Mouse (Mus musculus) adrenal gland, postnatal 4 days (tissue): ENCODE measurements around the gene March6. TPM values are rescaled to one million over a fixed set of nuclear protein-coding genes. Genes with fewer than 3 reads are reported as not detected.
A peak's percentile ranks its signal among the peaks of the same experiment; 100 is the strongest.

ENCODE experiments used
- DNase-seq, 2 experiments: peaks; one replicate each; pipeline ENCODE4 v3.0.0; 2021 to 2022; ENCODE audit warnings: low spot score in 2 of 2, mixed read lengths in 2 of 2
- total RNA-seq, 2 experiments: library from RNA; stranded (reverse); gene quantifications; 2 replicates each; pipeline ENCODE4 v1.2.3; 2021

The March6 gene
- total RNA-seq, 2 experiments from 2014 or later = 114 to 120 TPM

DNA sequence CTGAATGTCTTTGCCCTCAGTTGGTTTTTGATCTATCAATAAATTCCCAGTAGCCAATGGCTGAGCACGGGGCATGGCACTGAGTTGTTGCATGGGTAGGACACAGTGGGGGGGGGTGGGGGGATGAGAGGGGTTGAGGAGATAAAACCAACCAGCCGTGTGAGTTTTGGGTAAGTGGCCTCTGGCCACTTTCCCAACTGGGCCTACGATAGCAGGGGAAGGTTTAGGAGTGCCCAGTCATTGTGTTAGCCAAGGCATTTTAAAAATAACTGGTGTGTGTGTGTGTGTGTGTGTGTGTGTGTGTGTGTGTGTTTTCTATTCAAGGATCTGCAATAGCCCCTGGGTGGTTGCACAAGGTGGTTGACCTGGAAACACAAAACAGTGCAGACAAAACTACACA, 12.4 kb upstream of the March6 start:
- no peak for DNase-seq

DNA sequence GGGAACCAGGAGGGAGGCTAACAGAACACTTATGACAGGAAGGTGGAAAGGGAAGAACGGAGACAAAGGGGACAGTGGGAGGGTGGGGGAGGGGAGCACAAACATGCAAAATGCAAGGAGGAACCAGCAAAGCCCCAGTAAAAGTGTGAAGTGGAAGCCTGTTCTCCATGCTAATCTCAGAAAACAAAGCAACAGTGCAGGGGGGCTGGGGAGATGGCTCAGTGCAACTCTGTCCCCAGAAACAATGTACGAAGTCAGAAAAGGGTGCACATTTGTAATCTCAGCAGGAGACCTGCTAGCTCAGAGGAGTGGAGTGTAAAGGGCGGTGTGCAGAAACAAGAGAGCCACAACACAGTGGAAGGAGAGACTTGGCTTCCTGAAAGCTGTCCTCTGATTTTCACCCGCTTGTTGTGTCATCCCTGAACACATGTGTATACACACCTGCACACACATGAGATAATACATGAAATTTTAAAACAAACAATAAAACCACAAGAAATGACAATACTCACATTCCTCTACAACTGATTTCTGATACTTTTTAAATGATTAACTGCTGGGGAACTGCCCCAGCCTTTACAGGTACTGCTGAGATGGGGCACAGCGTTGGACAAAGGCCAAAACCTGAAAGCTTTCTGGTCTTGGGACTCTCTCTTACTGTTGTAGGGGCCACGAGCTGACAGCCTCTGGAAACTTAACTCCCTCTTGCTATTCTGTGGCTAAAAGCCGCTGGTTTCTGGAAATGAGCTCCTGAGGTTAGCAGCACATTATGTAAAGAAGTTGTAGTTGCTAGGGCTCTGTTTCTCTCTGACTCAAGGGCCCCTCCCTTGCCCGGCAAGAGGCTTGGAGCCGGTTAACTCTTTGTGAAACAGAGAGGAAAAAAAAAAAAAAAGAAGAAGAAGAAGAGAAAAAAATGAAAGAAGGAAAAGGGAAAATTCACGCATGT, 11.4 kb upstream of the March6 start:
- no peak for DNase-seq

DNA sequence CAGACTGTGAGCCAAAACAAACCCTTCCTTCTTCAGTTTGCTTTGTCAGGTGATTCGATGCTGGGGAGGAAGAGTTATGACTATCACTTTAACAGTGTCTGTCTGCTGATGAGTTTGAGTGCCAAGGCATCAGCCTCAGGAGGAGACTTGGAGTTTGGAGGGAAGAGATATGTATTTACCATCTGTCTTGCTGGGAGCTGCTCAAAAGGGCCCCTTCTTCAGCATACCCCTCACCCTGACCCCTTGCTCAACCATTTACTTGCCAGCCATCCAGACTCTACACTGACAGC, 9.6 kb upstream of the March6 start:
- no peak for DNase-seq

DNA sequence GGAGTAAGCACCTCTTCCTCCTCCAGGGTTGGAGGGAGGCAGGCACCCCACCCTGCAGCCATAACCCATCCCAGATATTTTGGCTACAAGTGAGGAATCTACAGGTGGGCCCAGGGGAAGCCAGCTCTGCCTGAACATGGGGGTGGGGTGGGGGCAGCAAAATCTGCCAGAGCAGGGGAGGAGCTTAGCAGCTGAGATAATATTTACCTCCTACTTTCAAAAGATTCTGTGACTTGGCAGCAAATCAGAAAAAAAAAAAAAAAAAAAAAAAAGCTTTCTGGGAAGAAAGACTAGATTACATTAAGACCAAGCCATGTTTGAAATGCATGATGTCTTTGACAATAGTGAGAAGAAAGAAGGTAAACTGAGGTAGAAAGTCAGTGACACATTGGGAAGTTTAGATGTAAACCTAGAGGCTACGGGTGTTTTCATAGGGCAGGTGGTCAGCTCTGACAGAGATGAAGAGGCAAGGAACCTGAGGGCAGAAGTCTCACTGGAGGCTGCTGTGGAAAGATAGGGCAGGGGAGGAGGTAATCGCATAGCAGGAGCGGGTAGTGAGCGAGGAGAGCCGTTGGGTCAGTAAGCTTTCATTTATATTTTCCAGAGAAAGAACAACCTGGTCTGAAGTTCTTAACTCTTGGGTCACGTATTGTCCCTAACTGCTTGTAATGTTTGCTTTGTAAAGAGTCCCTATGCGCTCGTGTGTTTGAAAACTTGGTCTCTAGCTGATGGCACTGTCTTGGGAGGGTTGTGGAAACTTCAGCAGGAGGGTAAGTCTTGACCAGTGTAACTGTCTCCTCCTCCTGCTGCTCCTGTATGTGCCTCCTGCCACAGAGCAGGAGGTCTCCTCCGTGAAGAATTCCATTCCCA, 9.0 kb upstream of the March6 start:
- DNase-seq = no peak

DNA sequence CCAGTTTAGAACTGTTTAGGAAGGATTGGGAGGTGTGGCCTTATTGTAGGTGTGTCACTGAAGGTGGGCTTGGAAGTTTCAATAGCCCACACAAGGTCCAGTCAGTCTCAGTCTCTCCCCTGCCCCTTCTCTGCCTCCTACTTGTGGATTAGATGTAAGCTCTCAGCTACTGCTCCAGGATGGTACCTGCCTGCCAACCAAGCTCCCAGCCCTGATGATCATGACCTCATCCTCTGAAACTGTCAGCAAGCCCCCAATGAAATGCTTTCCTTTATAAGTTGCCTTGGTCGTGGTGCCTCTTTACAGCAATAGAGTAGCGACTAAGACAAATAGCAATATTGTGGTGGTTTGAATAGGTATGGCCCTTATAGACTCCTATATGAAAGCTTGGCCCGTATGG, 7.5 kb upstream of the March6 start:
- DNase-seq = no peak

DNA sequence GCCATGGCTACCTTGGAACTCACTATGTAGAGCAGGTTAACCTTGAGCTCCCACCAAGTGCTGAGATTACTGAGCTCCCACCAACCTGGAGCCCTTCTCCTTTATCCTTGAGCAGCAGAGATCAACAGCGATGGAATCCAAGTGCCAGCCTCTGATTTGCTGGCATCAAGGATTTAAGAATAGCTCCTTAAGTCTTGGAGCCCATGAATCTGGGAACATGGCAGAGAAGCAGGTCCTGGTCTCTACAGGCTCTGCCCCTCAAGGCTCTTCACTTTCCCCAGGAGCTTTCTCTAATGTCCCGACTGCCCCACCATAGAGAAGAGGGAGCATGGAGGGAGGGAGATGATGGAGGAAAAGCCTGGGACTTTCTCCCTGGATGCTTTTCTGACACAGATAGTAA, 6.9 kb upstream of the March6 start:
- DNase-seq = no peak

DNA sequence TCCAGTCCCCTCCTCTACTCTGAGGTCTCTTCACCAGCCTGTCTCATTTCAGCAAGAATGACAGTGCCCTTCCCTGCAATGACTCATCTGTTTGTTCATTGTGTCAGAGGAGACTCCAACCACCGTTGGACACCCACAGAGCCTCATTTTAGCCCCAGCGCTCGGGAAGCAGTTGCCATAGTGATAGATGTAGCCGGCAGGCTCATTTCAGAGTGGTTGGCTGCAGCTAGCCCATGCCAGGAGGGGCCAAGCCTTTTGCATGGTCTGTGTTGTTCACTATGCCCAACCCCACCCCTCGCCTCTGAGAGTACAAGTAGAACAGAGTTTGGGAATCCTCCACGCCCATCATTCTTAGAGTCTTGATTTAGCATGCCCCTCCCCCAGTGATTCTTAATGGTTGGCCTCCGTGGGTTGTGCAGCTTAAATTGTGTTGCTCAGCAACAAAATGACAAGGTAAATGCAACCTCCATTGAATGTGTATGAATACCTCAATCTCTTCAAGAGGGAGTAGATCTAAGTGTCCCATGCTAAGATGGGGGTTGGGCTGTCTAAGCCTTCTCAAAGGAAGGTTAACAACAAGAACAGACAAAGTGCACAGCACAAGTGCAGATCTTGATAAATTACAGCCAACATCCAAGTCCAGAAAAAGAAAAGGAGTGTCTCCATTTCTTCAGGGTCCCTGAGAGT, 5.3 kb upstream of the March6 start:
- DNase-seq = no peak

DNA sequence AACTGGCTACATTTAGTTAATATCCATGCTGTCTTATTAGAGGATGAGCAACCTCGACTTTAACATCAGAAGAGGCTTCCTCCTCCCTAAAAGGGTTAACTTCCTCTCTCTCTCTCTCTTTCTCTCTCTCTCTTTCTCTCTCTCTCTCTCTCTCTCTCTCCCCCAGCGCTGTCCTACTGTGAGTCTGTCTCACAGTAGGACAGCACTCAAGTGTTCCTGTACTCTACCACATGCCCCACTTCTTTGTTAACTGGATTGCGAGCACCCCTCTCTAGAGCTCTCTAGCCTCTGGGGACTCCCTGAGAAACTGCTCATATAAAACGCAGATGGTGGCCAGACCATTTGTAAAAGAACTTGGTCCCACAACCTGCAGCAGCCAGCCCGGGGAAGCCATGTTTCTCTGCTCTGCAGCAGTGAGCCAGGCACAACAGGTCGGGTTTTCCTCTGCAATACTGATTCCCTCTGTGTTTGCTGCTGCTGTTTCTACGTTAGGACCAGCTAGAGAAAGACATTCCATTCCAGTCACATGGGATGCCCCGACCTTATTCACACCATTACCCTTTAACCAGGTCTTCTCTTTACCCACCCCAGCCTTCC, 4.5 kb upstream of the March6 start:
- no peak for DNase-seq

DNA sequence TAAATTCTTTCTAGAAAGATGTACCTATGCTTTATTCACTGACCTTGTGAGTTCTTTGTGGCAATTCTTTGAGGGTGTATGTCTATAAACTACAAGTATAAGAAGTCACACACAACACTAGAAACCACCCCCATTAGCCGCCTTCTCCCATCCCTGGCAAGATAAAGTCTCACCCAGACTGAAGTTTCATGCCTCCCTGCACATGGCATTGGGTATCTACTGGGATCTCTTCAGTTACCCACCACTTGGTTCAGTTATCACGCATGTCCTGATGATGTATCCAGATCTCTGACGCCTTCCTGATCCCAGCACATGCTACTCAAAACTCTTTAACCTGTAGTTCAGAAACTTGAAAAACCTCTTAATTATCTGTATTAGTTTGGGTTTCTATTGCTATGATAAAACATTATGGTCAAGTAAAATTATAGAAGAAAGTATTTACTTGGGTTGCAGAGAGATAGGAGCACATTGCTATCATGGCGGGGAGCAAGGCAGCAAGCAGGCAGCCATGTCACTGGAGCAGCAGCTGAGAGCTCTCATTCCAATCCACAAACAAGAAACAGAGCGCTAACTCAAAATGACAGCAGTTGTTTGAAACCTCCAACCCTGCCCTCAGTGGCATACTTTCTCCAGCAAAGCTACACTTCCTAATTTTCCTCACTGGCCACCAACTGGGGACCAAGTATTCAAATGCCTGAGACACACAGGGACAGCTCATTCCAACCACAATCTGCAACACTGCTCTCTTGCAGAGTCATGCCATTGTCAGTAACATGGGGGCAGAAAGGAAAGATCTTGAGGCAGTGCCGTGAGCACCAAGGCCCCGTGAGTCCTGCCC, 3.8 kb upstream of the March6 start:
- DNase-seq = no peak

DNA sequence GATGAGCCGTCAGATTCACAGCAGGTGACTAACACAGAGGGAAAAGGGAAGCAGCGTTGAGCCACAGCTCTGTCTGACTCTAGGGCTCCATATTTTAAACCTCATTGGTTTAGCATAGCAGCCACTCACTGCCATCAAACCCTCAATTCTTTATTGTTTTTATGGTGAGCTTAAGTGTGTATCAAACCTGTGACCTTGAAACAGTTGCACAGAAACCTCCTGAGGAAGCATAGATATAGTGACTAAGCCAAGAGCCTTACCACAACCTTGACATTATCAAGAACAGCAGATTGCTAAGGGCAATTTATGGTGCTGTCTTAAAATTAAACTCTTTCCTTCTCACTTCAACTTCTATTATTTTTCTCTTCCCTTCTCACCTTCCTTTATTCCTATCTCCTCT, 2.7 kb upstream of the March6 start:
- DNase-seq = no peak

DNA sequence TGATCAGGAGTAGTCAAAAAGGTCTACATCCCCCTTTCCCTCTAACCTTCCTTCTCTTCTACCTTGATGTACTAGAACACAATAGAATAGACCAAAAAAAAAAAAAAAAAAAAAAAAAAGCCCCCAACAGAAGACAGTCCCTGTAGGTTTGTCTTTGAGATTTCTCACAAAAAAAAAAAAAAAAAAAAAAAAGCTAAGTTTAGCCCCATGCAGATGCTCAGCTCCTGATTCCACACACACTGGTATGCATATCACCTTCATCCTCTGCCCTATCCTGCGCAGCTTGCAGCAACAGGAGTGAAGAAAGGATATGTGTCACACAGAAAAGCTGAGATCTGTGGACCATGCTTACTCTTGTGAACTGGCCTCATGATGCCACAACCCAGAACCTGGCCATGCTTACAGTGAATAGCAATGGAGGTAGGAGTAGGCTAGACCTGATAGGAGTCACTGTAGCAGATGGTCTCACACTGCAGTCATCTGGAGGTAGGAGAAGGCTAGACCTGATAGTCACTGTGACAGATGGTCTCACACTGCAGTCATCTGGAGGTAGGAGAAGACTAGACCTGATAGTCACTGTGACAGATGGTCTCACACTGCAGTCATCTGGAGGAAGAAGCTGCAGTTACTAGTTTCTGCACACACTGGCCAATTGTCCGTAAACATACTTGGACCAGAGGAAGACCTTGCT, 1.6 kb upstream of the March6 start:
- no peak for DNase-seq

DNA sequence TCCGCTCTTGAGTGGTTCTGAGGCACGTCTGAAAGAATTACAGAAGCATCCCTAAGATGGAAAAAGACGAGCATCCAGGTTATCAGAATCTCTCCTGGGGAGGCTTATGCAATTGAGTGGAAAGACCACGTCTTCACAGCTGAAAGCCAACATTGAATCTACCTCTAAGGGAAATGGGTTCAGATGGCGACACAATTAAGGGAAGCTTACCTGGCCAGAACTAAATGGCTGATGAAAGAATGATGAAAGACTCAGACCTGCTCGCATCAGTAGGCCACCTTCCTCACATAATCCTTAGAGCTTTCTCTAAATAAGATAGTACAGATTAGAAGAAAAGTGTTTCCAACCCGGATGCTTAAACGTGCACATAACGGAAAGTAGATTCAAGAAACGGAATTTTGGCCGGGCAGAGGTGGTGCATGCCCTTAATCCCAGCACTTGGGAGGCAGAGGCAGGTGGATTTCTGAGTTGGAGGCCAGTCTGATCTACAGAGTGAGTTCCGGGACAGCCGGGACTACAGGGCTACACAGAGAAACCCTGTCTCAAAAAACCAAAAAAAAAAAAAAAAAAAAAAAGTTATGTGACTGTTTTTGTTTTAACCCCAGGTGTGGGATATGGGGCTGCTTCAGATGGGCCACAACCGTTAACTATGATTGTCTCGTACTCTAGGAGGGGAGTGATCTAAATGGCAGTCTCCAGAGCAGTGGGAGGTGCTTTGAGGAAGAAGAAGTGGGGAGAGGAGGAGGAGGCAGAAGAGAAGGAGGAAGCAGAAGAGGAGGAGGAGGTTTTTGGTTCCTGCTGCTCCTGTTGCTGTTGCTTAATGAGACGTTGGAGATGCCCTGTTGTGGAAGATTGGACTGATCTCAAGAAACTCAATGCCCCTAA, 835 bp upstream of the March6 start:
- DNase-seq = no peak

DNA sequence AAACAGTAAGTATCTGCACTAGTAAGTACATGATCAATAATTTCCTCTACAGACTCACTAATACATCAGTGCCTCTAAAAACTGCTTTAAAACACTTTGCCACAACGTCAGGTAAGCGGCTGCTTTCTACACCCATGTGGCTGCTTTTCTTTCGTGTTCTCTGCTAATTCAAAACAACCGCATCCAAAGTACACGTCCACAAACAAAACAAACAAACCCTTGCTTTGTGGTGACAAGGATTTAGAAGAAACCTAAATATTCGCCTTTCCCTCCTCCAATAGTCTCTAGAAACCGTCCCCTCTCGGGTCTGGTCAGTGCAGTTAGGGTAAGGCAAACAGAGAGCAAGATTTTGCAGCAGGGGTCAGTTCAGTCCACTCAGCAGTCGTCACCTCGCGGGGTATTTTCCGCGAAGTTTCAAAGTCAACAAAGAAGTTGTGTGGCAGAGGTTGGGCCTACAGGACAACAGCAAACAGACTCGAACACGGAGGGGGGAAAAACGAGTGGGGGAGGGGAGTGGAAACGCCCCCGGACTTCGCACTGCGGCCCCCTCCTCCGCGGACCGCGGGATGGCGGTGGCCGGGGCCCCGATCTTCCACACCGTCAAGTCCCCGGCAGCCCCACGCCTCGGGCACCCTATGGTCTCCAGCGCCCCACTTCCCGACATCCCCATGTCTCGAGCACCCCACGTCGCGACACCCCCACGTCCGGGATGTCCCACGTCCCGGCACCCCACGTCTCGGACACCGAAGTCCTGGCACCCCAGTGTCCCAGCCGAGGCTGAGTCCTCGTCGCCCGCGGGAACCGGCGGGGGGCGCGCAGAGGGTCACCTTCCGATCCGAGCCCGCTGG, 818 bp downstream of the March6 start:
- peak in 1 of 2 experiments; percentile 21 for DNase-seq

DNA sequence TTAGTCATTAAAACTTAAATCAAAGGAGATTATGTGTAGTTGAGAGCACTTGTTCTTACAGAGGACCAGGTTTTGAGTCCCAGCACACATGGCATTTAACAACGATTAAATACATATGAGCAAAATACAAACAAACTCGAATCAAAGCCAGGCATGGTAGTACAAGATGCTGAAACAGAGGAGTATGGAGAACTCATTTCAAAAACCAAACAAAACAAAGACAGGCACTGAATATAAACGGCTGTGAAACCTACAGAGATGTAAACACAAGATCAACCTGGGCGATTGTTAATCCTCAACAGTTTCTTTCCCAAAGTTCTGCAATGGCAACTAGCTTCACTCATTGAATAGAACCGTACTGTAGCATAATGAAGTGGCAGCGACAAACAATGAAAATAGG, 1.8 kb downstream of the March6 start:
- DNase-seq = no peak

DNA sequence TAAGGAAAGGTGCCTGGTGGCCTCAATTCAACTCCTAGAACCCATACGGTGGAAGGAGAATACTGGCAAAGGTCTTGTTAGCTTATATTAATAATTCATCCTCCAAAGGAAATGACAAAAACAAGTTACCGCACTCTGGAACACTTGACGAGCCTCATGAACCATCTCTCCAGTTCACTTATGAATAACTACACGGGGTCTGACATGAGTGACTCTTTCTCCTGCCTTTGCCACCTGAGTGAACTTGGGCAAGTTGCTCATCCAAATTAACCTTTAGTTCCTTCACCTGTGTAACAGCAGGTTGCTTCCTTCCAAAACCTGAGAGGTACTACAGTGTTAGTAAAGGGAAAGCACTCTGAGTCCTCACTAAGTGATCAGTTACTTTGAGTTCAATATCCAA, 2.4 kb downstream of the March6 start:
- no peak for DNase-seq

DNA sequence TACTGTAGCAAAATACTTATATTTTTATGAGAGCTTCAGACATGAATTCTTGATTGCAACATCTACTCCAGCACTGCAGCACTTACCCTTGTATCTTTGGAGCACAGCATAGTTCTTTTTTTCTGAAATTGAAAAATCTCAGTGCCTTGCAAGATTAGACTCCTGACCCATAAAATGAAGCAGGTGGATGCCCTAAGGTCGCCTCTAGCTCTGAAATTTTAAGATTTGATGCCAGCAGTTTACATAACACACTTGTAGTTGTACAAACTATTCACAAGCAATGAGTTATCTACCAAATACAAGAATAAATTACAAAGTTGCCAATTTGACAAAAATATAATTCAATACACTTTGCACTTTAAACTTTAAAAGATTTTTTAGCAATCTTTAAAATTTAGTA, 4.4 kb downstream of the March6 start:
- no peak for DNase-seq

DNA sequence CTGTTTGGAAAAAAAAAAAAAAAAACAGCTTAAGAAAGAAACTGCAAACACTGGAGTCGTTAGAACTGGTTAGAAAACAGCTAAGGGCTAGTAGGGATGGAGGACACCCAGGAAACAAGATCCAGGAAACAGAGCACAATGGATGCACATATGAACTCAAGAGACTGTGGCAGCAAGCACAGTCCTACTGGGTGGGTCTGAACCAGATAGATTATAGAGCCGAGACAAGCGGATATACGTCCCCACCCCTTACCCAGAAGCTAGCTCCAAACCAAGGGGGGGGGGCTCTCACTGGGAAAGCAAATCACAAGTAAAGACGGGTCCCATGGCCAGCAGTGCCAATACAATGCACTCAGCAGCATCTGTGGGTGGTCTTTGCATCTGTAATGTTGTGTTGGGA, 11.9 kb downstream of the March6 start:
- DNase-seq = no peak

DNA sequence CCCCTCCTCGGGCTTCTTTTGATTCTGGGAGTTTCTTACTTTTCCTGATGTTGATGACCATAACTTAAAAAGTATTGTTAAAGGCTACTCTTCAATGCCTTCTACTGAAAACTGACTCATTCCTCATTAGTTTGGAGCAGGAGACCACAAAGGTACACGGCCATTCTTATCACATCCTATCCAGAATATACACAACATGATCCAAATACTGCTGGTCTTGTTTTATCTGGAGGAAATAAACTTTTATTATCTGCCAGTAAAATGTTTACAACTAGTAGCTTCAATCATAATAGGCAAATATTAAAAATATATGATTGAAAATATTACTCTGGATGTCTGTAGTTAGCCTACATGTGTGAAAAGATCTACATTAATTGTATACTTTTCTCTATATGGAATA, 12.5 kb downstream of the March6 start:
- DNase-seq = no peak
